9 mouse cellular contexts compared by ENCODE assay signal in genomic region chr2:103138529-103139265, GRCm38 (mm10).
DNase-seq lines count a peak whose midpoint lies in the region; ATAC-seq lines count a peak whose summit lies in the region.
"Had no signal": no experiment of that assay in that cellular context is flagged by ENCODE, and none has a peak within 500 bp of the region (broad histone marks: within the 10 kb centered on the region; RNA-seq: fewer than 3 reads in every experiment).

No protein-coding gene starts in this region.

- H3K4me3 ChIP-seq in kidney, embryonic 15.5 days (replicated peaks), result no peak overlapping the region
- H3K4me3 ChIP-seq: gastrocnemius, adult 2 months had no signal

- 52% methylated on average over 8 of the region's 8 CpGs for WGBS in kidney, embryonic 15.5 days

- H3K27me3 ChIP-seq in kidney, embryonic 15.5 days, result no peaks in the 10 kb centered on the region

- no peaks in the 10 kb centered on the region for H3K9me3 ChIP-seq in kidney, embryonic 15.5 days (replicated peaks)

- ATAC-seq in kidney, embryonic 15.5 days (replicated peaks; ENCODE audit: low FRiP score), result peak; percentile 52; the same call in 1 of the 2 replicates

- H3K36me3 ChIP-seq in kidney, embryonic 15.5 days, result no peaks in the 10 kb centered on the region

- peak overlapping the region; percentile 56; the same call in 1 of the 2 replicates for H3K27ac ChIP-seq in kidney, embryonic 15.5 days
- H3K27ac ChIP-seq: gastrocnemius, adult 2 months had no signal

- peak; percentile 13 to 20 for DNase-seq in frontal cortex, postnatal 36 days (ENCODE audit: low spot score in 2 of 2)
- DNase-seq in frontal cortex, postnatal 25 days (ENCODE audit: low spot score in 2 of 2), result no peak
- peak; percentile 8 for DNase-seq in adipocyte (ENCODE audit: low spot score)
- DNase-seq in lung, postnatal 10 days, result peak; percentile 59
- DNase-seq in Muller cell, postnatal 12 days (ENCODE audit: inconsistent ontology term), result no peak
- DNase-seq in gastrocnemius, postnatal 4 days (ENCODE audit: low spot score in 2 of 2), result no peak
- DNase-seq in spleen, postnatal 10 days (ENCODE audit: low spot score in 2 of 2), result no peak
- DNase-seq: gastrocnemius, adult 2 months had no signal

- no peak overlapping the region for H3K9ac ChIP-seq in kidney, embryonic 15.5 days

- no peak overlapping the region for H3K4me2 ChIP-seq in kidney, embryonic 15.5 days

- H3K4me1 ChIP-seq in kidney, embryonic 15.5 days, result peaks cover 12% of the 10 kb centered on the region

Comparison
In these comparisons a context has a peak if more than half of its experiments do, and no peak if none do; other contexts are left out.
1. DNase-seq: peak in frontal cortex, postnatal 36 days (2 of 2), adipocyte (single experiment) and lung, postnatal 10 days (single experiment); none in frontal cortex, postnatal 25 days (0 of 2), Muller cell, postnatal 12 days (single experiment), gastrocnemius, postnatal 4 days (0 of 2) and spleen, postnatal 10 days (0 of 2).